Mouse (Mus musculus) splenic B cell, adult 2 months (primary cell): Measurements from ENCODE around the gene Zcchc13.

Experiments used
- DNase-seq: peaks from one replicate; pipeline ENCODE4 v3.0.0-alpha.2; 2011; ENCODE audit warnings: low read depth, low spot score
- H3K27me3 ChIP-seq: 2 replicates; pipeline ENCODE4 v1.6.1; 2012; ENCODE audit warnings: mild to moderate bottlenecking, low read length, moderate library complexity, mixed read lengths; ENCODE audit not compliant: control insufficient read depth, poor library complexity, insufficient read depth, severe bottlenecking
- H3K36me3 ChIP-seq: 2 replicates; pipeline ENCODE4 v1.6.1; 2012; ENCODE audit warnings: mild to moderate bottlenecking, low read length, moderate library complexity, mixed read lengths; ENCODE audit not compliant: control insufficient read depth, poor library complexity, insufficient read depth, severe bottlenecking

Zcchc13 gene

GRCm38 (mm10) chrX:103674674-103675073, 44.3 kb downstream of the Zcchc13 start:
- Histone ChIP-seq H3K27me3 (no peaks in the 10 kb centered on the region), H3K36me3 (no peaks in the 10 kb centered on the region)
- DNase-seq: no peak
